Mouse (Mus musculus) liver, embryonic 14.5 days (tissue): ENCODE data around the gene Dnah10. TPM values are rescaled to one million over a fixed set of nuclear protein-coding genes. Genes with fewer than 3 reads are reported as not detected.
"Not testable (repeated sequence)": the region's sequence is repeated elsewhere in the genome, so short reads cannot be mapped to it uniquely, and the experiment has no call there.

ENCODE experiments used
- ATAC-seq: fragments of 200-750 bp; cut with Nextera tagmentation; 2 replicates; pipeline ENCODE4 v1.8.0; 2017; ENCODE audit warnings: moderate number of reproducible peaks, mild to moderate bottlenecking, moderate library complexity; ENCODE audit not compliant: insufficient read depth
- DNase-seq, 3 experiments: peaks; one replicate each; pipeline ENCODE4 v3.0.0-alpha.2; 2012 to 2013; ENCODE audit warnings: low read depth in 3 of 3, low spot score in 3 of 3
- H3K27ac ChIP-seq: fragments of 300-500 bp; sonication (generic); 2 replicates; pipeline ENCODE4 v1.5.1; 2014; ENCODE audit warnings: moderate library complexity, mild to moderate bottlenecking, control low read depth, inconsistent platforms
- H3K27me3 ChIP-seq: fragments of 300-500 bp; sonication (generic); 2 replicates; pipeline ENCODE4 v1.6.1; 2014; ENCODE audit warnings: mild to moderate bottlenecking, low read length, moderate library complexity; ENCODE audit not compliant: control insufficient read depth, insufficient read depth
- H3K36me3 ChIP-seq: fragments of 300-500 bp; sonication (generic); replicated peaks from 2 replicates; pipeline ENCODE4 v1.6.1; 2014; ENCODE audit warnings: low read depth; ENCODE audit not compliant: control insufficient read depth, insufficient read depth
- H3K4me1 ChIP-seq, 2 experiments: fragments of 200-500 bp in 1 of 2; fragments of 300-500 bp in 1 of 2; sonication (generic) in 1 of 2; replicated peaks; 2 replicates each; pipeline ENCODE4 v1.6.1; 2012 to 2014; ENCODE audit warnings: antibody characterized with exemption in 1 of 2, inconsistent platforms in 1 of 2, low read length in 1 of 2; ENCODE audit not compliant: control insufficient read depth in 2 of 2, insufficient read depth in 2 of 2
- H3K4me2 ChIP-seq: fragments of 300-500 bp; sonication (generic); 2 replicates; pipeline ENCODE4 v1.6.1; 2014; ENCODE audit warnings: low read depth, mild to moderate bottlenecking, control low read depth, moderate library complexity
- H3K4me3 ChIP-seq, 2 experiments: fragments of 200-500 bp in 1 of 2; fragments of 300-500 bp in 1 of 2; sonication (generic) in 1 of 2; 2 replicates each; pipeline ENCODE4 v1.5.1; 2012 to 2014; ENCODE audit warnings: low read depth in 2 of 2, low read length in 2 of 2, mild to moderate bottlenecking in 2 of 2, control low read depth in 1 of 2, inconsistent platforms in 1 of 2, moderate library complexity in 1 of 2; ENCODE audit not compliant: insufficient read depth in 1 of 2
- H3K9ac ChIP-seq: fragments of 300-500 bp; sonication (generic); replicated peaks from 2 replicates; pipeline ENCODE4 v1.6.1; 2014; ENCODE audit warnings: mild to moderate bottlenecking, control low read depth, moderate library complexity
- H3K9me3 ChIP-seq: fragments of 300-500 bp; sonication (generic); 2 replicates; pipeline ENCODE4 v1.6.1; 2016; ENCODE audit warnings: low read length, mixed read lengths; ENCODE audit not compliant: control insufficient read depth
- CTCF ChIP-seq: IDR thresholded peaks from 2 replicates; pipeline ENCODE4 v1.5.1; 2016; ENCODE audit warnings: antibody characterized with exemption, low read depth, control low read depth
- EP300 ChIP-seq: IDR thresholded peaks from 2 replicates; pipeline ENCODE4 v1.6.1; 2016; ENCODE audit warnings: antibody characterized with exemption, low read depth
- WGBS: fragments of 180-500 bp; shearing (Covaris S2); extraction: QIAGEN DNeasy Blood & Tissue Kit; methylation state at CpG from one replicate; pipeline ENCODE4 v1.1.7; 2014; ENCODE audit not compliant: insufficient replicate concordance; 5-methylcytosine and 5-hydroxymethylcytosine counted together
- polyA plus RNA-seq, 2 experiments: library from polyadenylated mRNA; depleted of rRNA in 1 of 2; stranded (reverse) in 1 of 2; unstranded in 1 of 2; fragments of >200 nt; fragmentation: Nextera tagmentation in 1 of 2; extraction: Ambion mirVana in 1 of 2; gene quantifications; 2 replicates each; pipeline versions ENCODE4 v1.2.1 to v1.2.3; 2012 to 2014

Dnah10 gene
- polyA plus RNA-seq, 2 experiments: 0.02 TPM; not detected in 1

GRCm38 (mm10) chr5:124746220-124746619, 21.3 kb downstream of the Dnah10 start:
- Histone ChIP-seq H3K9me3 (no peaks in the 10 kb centered on the region), H3K9ac (no peak overlapping the region), H3K27me3 (no peaks in the 10 kb centered on the region), H3K4me1 (no peaks in the 10 kb centered on the region), H3K27ac (no peak overlapping the region), H3K36me3 (no peaks in the 10 kb centered on the region), H3K4me2 (no peak overlapping the region), H3K4me3 (no peak overlapping the region)
- TF ChIP-seq EP300 (no peak), CTCF (no peak)
- 85% methylated on average over 15 of the region's 15 CpGs for WGBS
- no peak for ATAC-seq
- no peak for DNase-seq

DNA sequence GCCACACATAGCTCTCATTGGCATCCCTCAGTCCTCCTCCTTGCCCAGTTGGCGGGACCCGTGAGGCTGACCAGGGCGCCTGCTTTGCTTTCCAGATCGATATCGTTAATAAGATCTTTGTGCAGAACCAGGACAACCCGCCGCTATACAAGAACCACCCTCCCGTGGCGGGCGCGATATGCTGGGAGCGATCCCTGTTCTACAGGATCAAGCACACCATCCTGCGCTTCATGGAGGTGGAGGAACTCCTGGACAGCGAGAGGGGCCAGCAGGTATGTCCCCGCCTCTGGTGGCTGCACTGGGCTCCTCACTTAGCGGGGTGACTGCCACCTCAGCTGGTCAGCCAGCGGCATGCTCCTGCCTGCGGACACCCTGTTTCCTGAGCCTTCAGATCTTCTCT, 23.4 kb downstream of the Dnah10 start:
- Histone ChIP-seq H3K27ac (no peak overlapping the region), H3K4me1 (no peaks in the 10 kb centered on the region), H3K9ac (no peak overlapping the region), H3K27me3 (no peaks in the 10 kb centered on the region), H3K4me2 (no peak overlapping the region), H3K9me3 (no peaks in the 10 kb centered on the region), H3K36me3 (no peaks in the 10 kb centered on the region), H3K4me3 (no peak overlapping the region)
- no peak for TF ChIP-seq EP300
- no peak for TF ChIP-seq CTCF
- ATAC-seq (no peak), DNase-seq (no peak)
- 72% methylated on average over 18 of the region's 18 CpGs for WGBS

DNA sequence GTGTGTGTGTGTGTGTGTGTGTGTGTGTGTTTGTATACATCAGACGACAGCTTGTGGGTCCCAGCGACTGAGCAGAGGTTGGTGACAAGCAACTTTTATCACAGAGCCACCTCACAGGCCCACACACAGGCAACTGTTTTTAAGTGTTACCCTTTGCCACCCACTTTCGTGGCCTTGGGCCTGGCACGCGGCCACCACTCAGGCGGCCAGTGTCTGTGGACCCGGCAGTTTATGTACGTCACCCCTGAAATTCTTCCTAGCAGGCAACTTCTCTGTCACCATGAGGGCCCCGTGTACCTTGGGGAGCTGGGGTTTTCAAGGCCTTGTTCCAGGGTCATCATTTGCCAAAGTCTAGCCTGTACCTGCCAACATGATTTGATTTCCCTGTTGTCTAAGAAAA, 26.8 kb downstream of the Dnah10 start:
- no peak for DNase-seq
- H3K4me1 ChIP-seq: no peaks in the 10 kb centered on the region
- TF ChIP-seq EP300: no peak
- no peak for TF ChIP-seq CTCF

GRCm38 (mm10) chr5:124761011-124761410, 36.1 kb downstream of the Dnah10 start:
- Histone ChIP-seq H3K4me2 (no peak overlapping the region), H3K27me3 (no peaks in the 10 kb centered on the region), H3K9ac (no peak overlapping the region), H3K4me3 (no peak overlapping the region), H3K36me3 (no peaks in the 10 kb centered on the region), H3K4me1 (no peaks in the 10 kb centered on the region), H3K9me3 (no peaks in the 10 kb centered on the region), H3K27ac (no peak overlapping the region)
- 49% methylated on average over 18 of the region's 18 CpGs for WGBS
- DNase-seq (no peak), ATAC-seq (no peak)
- peak; percentile 61; the same call in 1 of the 2 replicates for TF ChIP-seq CTCF
- TF ChIP-seq EP300: no peak

More for the DNA sequence above, 26.8 kb downstream of the Dnah10 start:
- no peak for ATAC-seq
- H3K36me3 ChIP-seq: no peaks in the 10 kb centered on the region
- no peak overlapping the region for H3K4me3 ChIP-seq
- 76% methylated on average over 9 of the region's 9 CpGs for WGBS
- H3K4me2 ChIP-seq: no peak overlapping the region
- no peaks in the 10 kb centered on the region for H3K27me3 ChIP-seq
- no peak overlapping the region for H3K9ac ChIP-seq
- no peak overlapping the region for H3K27ac ChIP-seq
- H3K9me3 ChIP-seq: no peaks in the 10 kb centered on the region

- Histone ChIP-seq H3K36me3 (no peaks in the 10 kb centered on the region), H3K4me3 (no peak overlapping the region), H3K4me1 (no peaks in the 10 kb centered on the region), H3K9ac (no peak overlapping the region), H3K9me3 (no peaks in the 10 kb centered on the region), H3K27me3 (no peaks in the 10 kb centered on the region), H3K4me2 (no peak overlapping the region), H3K27ac (no peak overlapping the region)
- peak; percentile 55 for TF ChIP-seq CTCF
- no peak for TF ChIP-seq EP300
- WGBS: 71% methylated on average over 1 of the region's 1 CpGs
- ATAC-seq (no peak), DNase-seq (no peak)
These were observed 36.9 kb downstream of the Dnah10 start for GRCm38 (mm10) chr5:124761787-124762186.

DNA sequence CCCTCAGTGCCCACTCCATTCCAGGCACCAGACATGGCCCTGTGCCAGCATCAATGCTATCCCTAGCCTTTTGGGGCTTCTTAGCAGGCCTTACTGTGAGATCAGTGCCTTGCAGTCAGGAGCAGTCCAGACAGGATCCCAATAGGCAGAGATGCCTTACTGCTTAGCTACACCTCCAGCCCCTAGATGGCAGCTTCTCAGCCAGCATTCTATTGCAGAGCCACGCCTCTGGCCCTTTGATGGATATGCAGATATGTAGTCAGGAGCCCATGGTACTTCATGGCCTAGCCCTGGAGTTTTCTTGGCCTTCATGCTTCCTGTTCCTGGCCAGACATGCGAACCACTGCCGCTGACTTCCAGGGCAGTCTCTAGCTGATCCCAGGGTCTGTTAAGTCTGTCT, 49.7 kb downstream of the Dnah10 start:
- Histone ChIP-seq H3K4me3 (no peak overlapping the region), H3K9me3 (no peaks in the 10 kb centered on the region), H3K36me3 (no peaks in the 10 kb centered on the region), H3K4me2 (no peak overlapping the region), H3K27ac (no peak overlapping the region), H3K9ac (no peak overlapping the region), H3K4me1 (no peaks in the 10 kb centered on the region), H3K27me3 (no peaks in the 10 kb centered on the region)
- TF ChIP-seq EP300 (no peak), CTCF (no peak)
- ATAC-seq (no peak), DNase-seq (no peak)
- WGBS: 54% methylated on average over 3 of the region's 3 CpGs

- H3K4me1 ChIP-seq, H3K4me3 ChIP-seq, H3K4me2 ChIP-seq, H3K9ac ChIP-seq, H3K27ac ChIP-seq, ATAC-seq, DNase-seq, H3K36me3 ChIP-seq, H3K9me3 ChIP-seq, H3K27me3 ChIP-seq: not testable (repeated sequence)
- WGBS: 58% methylated on average over 4 of the region's 4 CpGs
These were observed 51.4 kb downstream of the Dnah10 start for GRCm38 (mm10) chr5:124776289-124776688.
